Mouse (Mus musculus) hindbrain, embryonic 12.5 days (tissue): ENCODE measurements at regions not wholly inside any gene's neighbourhood (a gene's known extent, or its start where the extent isn't known, plus 50 kb on each side); places are given as distances from the start of the nearest gene placed in this dataset.
"Not testable (repeated sequence)": the region's sequence is repeated elsewhere in the genome, so short reads cannot be mapped to it uniquely, and the experiment has no call there.

ENCODE experiments used
- ATAC-seq: fragments of 200-750 bp; cut with Nextera tagmentation; 2 replicates; pipeline ENCODE4 v1.8.0; 2017; ENCODE audit warnings: moderate TSS enrichment; ENCODE audit not compliant: low FRiP score
- H3K27ac ChIP-seq: fragments of 300-500 bp; sonication (generic); 2 replicates; pipeline ENCODE4 v1.5.1; 2016; ENCODE audit warnings: mild to moderate bottlenecking
- H3K27me3 ChIP-seq: fragments of 300-500 bp; sonication (generic); 2 replicates; pipeline ENCODE4 v1.6.1; 2016; ENCODE audit warnings: mild to moderate bottlenecking
- H3K36me3 ChIP-seq: fragments of 300-500 bp; sonication (generic); 2 replicates; pipeline ENCODE4 v1.6.1; 2016; ENCODE audit warnings: mild to moderate bottlenecking
- H3K4me1 ChIP-seq: fragments of 300-500 bp; sonication (generic); 2 replicates; pipeline ENCODE4 v1.6.1; 2016
- H3K4me2 ChIP-seq: fragments of 300-500 bp; sonication (generic); replicated peaks from 2 replicates; pipeline ENCODE4 v1.6.1; 2016; ENCODE audit warnings: mild to moderate bottlenecking
- H3K4me3 ChIP-seq: fragments of 300-500 bp; sonication (generic); 2 replicates; pipeline ENCODE4 v1.5.1; 2016; ENCODE audit warnings: mild to moderate bottlenecking
- H3K9ac ChIP-seq: fragments of 300-500 bp; sonication (generic); 2 replicates; pipeline ENCODE4 v1.6.1; 2016; ENCODE audit warnings: mild to moderate bottlenecking, moderate library complexity
- H3K9me3 ChIP-seq: fragments of 300-500 bp; sonication (generic); replicated peaks from 2 replicates; pipeline ENCODE4 v1.6.1; 2016; ENCODE audit warnings: mild to moderate bottlenecking
- WGBS: fragments of 180-500 bp; shearing (Covaris S2); methylation state at CpG from one replicate; pipeline ENCODE4 v1.1.7; 2016; 5-methylcytosine and 5-hydroxymethylcytosine counted together

- no peaks in the 10 kb centered on the region for H3K9me3 ChIP-seq
- peak overlapping the region; percentile 14; the same call in 1 of the 2 replicates for H3K4me2 ChIP-seq
- H3K9ac ChIP-seq = no peak overlapping the region
- no peak overlapping the region for H3K4me3 ChIP-seq
- no peaks in the 10 kb centered on the region for H3K4me1 ChIP-seq
- H3K36me3 ChIP-seq = no peaks in the 10 kb centered on the region
- WGBS = 41% methylated on average over 13 of the region's 13 CpGs
- no peaks in the 10 kb centered on the region for H3K27me3 ChIP-seq
- ATAC-seq = no peak
- no peak overlapping the region for H3K27ac ChIP-seq
These were observed 186.7 kb upstream of the Kit start for GRCm38 (mm10) chr5:75387886-75388454.

GRCm38 (mm10) chr5:75388699-75389260 is 185.9 kb upstream of the Kit start:
- Histone ChIP-seq H3K9ac (no peak overlapping the region), H3K4me1 (no peaks in the 10 kb centered on the region), H3K4me2 (no peak overlapping the region), H3K27ac (no peak overlapping the region), H3K9me3 (no peaks in the 10 kb centered on the region), H3K4me3 (no peak overlapping the region), H3K27me3 (no peaks in the 10 kb centered on the region), H3K36me3 (no peaks in the 10 kb centered on the region)
- no peak for ATAC-seq
- WGBS = 87% methylated on average over 7 of the region's 7 CpGs

- no peak overlapping the region for H3K27ac ChIP-seq
- H3K9me3 ChIP-seq = no peaks in the 10 kb centered on the region
- ATAC-seq = no peak
- no peaks in the 10 kb centered on the region for H3K27me3 ChIP-seq
- no peaks in the 10 kb centered on the region for H3K4me1 ChIP-seq
- H3K4me2 ChIP-seq = no peak overlapping the region
- H3K4me3 ChIP-seq = no peak overlapping the region
- 73% methylated on average over 7 of the region's 7 CpGs for WGBS
- H3K9ac ChIP-seq = no peak overlapping the region
- no peaks in the 10 kb centered on the region for H3K36me3 ChIP-seq
These were observed 185.2 kb upstream of the Kit start for GRCm38 (mm10) chr5:75389433-75389971.

- Histone ChIP-seq H3K4me2 (no peak overlapping the region), H3K27me3 (no peaks in the 10 kb centered on the region), H3K9me3 (no peaks in the 10 kb centered on the region), H3K4me3 (no peak overlapping the region), H3K36me3 (no peaks in the 10 kb centered on the region), H3K9ac (no peak overlapping the region), H3K4me1 (no peaks in the 10 kb centered on the region), H3K27ac (no peak overlapping the region)
- WGBS = 63% methylated on average over 5 of the region's 5 CpGs
- no peak for ATAC-seq
These were observed 175.9 kb upstream of the Kit start for GRCm38 (mm10) chr5:75398820-75399219.

- ATAC-seq = no peak
These were observed 173.0 kb upstream of the Kit start for GRCm38 (mm10) chr5:75401734-75402133.

GRCm38 (mm10) chr5:75402631-75403030 is 172.1 kb upstream of the Kit start:
- no peaks in the 10 kb centered on the region for H3K36me3 ChIP-seq
- 87% methylated on average over 3 of the region's 3 CpGs for WGBS
- no peak overlapping the region for H3K4me3 ChIP-seq
- no peak overlapping the region for H3K9ac ChIP-seq
- peaks cover 5% of the 10 kb centered on the region; the same call in 1 of the 2 replicates for H3K4me1 ChIP-seq
- H3K9me3 ChIP-seq = no peaks in the 10 kb centered on the region
- H3K27ac ChIP-seq = no peak overlapping the region
- no peaks in the 10 kb centered on the region for H3K27me3 ChIP-seq
- ATAC-seq = no peak
- H3K4me2 ChIP-seq = no peak overlapping the region

More at GRCm38 (mm10) chr5:75401734-75402133, 173.0 kb upstream of the Kit start:
- Histone ChIP-seq H3K36me3 (no peaks in the 10 kb centered on the region), H3K4me2 (no peak overlapping the region), H3K27ac (no peak overlapping the region), H3K9me3 (no peaks in the 10 kb centered on the region), H3K4me1 (peaks cover 5% of the 10 kb centered on the region; the same call in 1 of the 2 replicates), H3K9ac (no peak overlapping the region), H3K4me3 (no peak overlapping the region), H3K27me3 (no peaks in the 10 kb centered on the region)
- WGBS = 55% methylated on average over 3 of the region's 3 CpGs

GRCm38 (mm10) chr5:75403531-75403930 is 171.2 kb upstream of the Kit start:
- no peak for ATAC-seq
- Histone ChIP-seq H3K9me3 (no peaks in the 10 kb centered on the region), H3K9ac (no peak overlapping the region), H3K27me3 (no peaks in the 10 kb centered on the region), H3K4me3 (no peak overlapping the region), H3K36me3 (no peaks in the 10 kb centered on the region), H3K27ac (no peak overlapping the region), H3K4me1 (peaks cover 5% of the 10 kb centered on the region; the same call in 1 of the 2 replicates), H3K4me2 (no peak overlapping the region)
- WGBS = 89% methylated on average over 5 of the region's 5 CpGs

DNA sequence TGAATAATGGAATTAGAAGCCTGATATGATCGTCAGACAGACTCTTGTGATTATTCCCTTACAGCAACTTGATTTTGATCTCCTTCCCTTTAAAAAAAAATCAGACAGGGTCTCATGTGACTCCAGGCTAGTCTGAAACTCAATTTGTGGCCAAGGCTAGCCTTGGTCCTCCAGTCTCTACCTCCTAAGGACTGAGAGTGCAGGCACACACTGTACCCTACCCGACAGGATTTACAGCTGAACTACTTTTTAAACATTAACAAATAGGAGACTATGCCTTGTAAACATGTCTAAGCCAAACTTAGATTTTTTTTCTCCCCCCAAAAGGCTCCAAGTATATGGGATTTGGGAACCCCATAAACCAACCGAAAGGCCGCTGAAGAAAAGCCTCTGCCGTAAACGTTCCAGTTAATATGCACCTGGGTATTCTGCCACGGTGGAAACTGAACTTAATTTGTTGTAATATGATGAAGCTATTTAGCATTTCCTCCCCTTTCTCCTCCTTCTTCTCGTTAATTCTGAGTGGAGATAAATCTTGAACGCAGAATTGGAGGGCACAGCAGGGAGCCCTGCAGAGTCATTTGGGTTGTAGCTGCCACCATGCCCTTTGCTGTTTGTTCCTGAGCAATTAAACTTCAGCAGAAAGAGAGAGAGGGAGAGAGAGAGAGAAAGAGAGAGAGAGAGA is 170.0 kb upstream of the Kit start:
- Histone ChIP-seq H3K9me3 (no peaks in the 10 kb centered on the region), H3K27me3 (no peaks in the 10 kb centered on the region), H3K36me3 (no peaks in the 10 kb centered on the region), H3K4me1 (peaks cover 5% of the 10 kb centered on the region; the same call in 1 of the 2 replicates), H3K4me2 (no peak overlapping the region), H3K27ac (no peak overlapping the region), H3K9ac (no peak overlapping the region), H3K4me3 (no peak overlapping the region)
- 60% methylated on average over 9 of the region's 9 CpGs for WGBS
- ATAC-seq = no peak

GRCm38 (mm10) chr5:75405496-75405895 is 169.2 kb upstream of the Kit start:
- Histone ChIP-seq H3K36me3 (no peaks in the 10 kb centered on the region), H3K27ac (no peak overlapping the region), H3K9ac (no peak overlapping the region), H3K4me1 (peaks cover 5% of the 10 kb centered on the region; the same call in 1 of the 2 replicates), H3K27me3 (no peaks in the 10 kb centered on the region), H3K4me2 (no peak overlapping the region), H3K4me3 (no peak overlapping the region), H3K9me3 (no peaks in the 10 kb centered on the region)
- WGBS = 52% methylated on average over 7 of the region's 7 CpGs
- ATAC-seq = no peak

DNA sequence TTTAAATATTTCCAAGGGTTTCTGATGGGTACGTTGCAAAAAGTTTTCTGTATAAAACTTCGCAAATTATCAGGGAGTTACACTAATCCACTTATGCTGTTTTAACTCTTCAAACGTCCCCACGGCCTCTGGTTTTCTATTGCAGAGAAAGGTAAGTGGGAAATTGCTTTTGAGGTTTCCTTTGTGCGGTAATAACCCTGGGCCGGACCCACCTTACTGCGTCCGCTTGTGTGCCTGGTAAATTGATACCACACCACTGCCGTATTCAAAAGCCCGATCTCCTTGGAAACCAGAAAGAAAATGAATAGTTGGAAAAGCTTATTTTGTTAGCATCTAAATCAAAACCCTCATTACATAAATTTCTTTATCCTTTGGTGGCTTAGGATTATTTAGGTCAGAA is 167.0 kb upstream of the Kit start:
- Histone ChIP-seq H3K4me2 (no peak overlapping the region), H3K4me3 (no peak overlapping the region), H3K27me3 (no peaks in the 10 kb centered on the region), H3K4me1 (peaks cover 5% of the 10 kb centered on the region; the same call in 1 of the 2 replicates), H3K27ac (no peak overlapping the region), H3K36me3 (no peaks in the 10 kb centered on the region), H3K9ac (no peak overlapping the region), H3K9me3 (no peaks in the 10 kb centered on the region)
- WGBS = 57% methylated on average over 10 of the region's 10 CpGs
- ATAC-seq = no peak

DNA sequence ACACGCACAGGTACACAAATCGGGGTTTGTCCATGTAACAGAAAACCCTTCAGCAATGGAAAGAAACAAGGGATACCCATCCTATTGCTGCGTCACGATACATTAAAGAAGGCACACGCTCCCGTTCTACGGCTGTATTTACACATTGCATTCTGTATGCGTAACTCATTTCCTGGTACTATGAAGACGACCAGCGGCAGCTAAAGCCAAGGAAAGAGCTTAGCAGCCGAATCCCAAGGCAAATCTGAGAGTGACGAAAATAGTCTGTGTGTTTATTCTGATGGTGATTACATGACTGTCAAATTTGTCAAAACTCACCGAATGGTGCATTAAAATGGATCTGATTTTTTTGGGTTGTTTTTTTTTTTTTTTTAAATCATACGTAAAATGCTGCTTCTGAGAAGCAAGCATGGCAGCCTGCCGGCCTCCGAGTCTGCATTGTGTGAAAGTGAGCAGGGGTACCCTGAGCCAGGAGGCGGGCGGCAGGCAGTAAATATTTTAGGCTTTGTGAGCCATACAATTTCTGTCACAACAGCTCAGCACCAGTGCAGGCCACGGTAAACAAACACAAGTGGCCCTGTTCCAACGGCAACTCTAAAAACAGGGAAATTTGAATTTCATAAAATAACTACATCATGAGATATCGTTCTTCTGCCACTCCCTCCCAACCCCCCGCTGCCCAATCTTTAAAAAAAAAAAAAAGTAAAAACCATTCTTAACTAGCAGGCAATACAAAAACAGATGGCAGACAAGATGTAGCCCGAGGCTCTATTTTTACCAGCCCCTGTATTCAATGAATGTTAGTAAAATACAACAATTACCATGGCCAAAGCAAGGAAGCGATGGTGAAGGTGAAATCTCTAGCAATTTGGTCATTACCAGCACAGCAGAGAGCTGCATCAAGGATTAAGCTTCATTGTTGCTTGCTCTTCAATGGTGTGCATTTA is 164.2 kb upstream of the Kit start:
- Histone ChIP-seq H3K9ac (no peak overlapping the region), H3K4me2 (no peak overlapping the region)

GRCm38 (mm10) chr5:75419282-75419681 is 155.4 kb upstream of the Kit start:
- not testable (repeated sequence) for H3K9me3 ChIP-seq, H3K4me3 ChIP-seq, H3K4me1 ChIP-seq, H3K9ac ChIP-seq, H3K27me3 ChIP-seq, ATAC-seq, H3K36me3 ChIP-seq, H3K27ac ChIP-seq, H3K4me2 ChIP-seq
- WGBS = 96% methylated on average over 2 of the region's 2 CpGs

More for the DNA sequence above, 164.2 kb upstream of the Kit start:
- no peak for ATAC-seq
- Histone ChIP-seq H3K4me1 (peaks cover 2% of the 10 kb centered on the region; the same call in 1 of the 2 replicates), H3K27ac (no peak overlapping the region), H3K4me3 (no peak overlapping the region), H3K36me3 (no peaks in the 10 kb centered on the region), H3K27me3 (no peaks in the 10 kb centered on the region), H3K9me3 (no peaks in the 10 kb centered on the region)
- 83% methylated on average over 24 of the region's 24 CpGs for WGBS
